Mouse (Mus musculus) embryonic facial prominence, embryonic 11.5 days (tissue): ENCODE measurements around the gene Tek. TPM values are rescaled to one million over a fixed set of nuclear protein-coding genes. Genes with fewer than 3 reads are reported as not detected.
"Not testable (repeated sequence)": the region's sequence is repeated elsewhere in the genome, so short reads cannot be mapped to it uniquely, and the experiment has no call there.

ENCODE experiments used
- ATAC-seq: fragments of 200-750 bp; cut with Nextera tagmentation; replicated peaks from 2 replicates; pipeline ENCODE4 v1.8.0; 2017; ENCODE audit warnings: low read depth; ENCODE audit not compliant: insufficient number of reproducible peaks, low FRiP score, low TSS enrichment
- DNase-seq: peaks from one replicate; pipeline ENCODE4 v3.0.0-alpha.2; 2015; ENCODE audit warnings: low spot score
- H3K27ac ChIP-seq: fragments of 300-500 bp; sonication (generic); replicated peaks from 2 replicates; pipeline ENCODE4 v1.5.1; 2014; ENCODE audit warnings: mild to moderate bottlenecking, low read depth, low read length, control low read depth
- H3K27me3 ChIP-seq: fragments of 300-500 bp; sonication (generic); 2 replicates; pipeline ENCODE4 v1.6.1; 2014; ENCODE audit warnings: mild to moderate bottlenecking, low read length, moderate library complexity, mixed read lengths; ENCODE audit not compliant: control insufficient read depth, insufficient read depth
- H3K36me3 ChIP-seq: fragments of 300-500 bp; sonication (generic); replicated peaks from 2 replicates; pipeline ENCODE4 v1.6.1; 2014; ENCODE audit warnings: low read depth, mild to moderate bottlenecking, low read length, moderate library complexity, mixed read lengths; ENCODE audit not compliant: control insufficient read depth, insufficient read depth
- H3K4me1 ChIP-seq: fragments of 300-500 bp; sonication (generic); 2 replicates; pipeline ENCODE4 v1.6.1; 2014; ENCODE audit warnings: low read length, mixed read lengths; ENCODE audit not compliant: control insufficient read depth, insufficient read depth
- H3K4me2 ChIP-seq: fragments of 300-500 bp; sonication (generic); 2 replicates; pipeline ENCODE4 v1.6.1; 2014; ENCODE audit warnings: low read depth, mild to moderate bottlenecking, control low read depth, low read length, moderate library complexity
- H3K4me3 ChIP-seq: fragments of 300-500 bp; sonication (generic); 2 replicates; pipeline ENCODE4 v1.5.1; 2014; ENCODE audit warnings: low read depth, low read length, control low read depth
- H3K9ac ChIP-seq: fragments of 300-500 bp; sonication (generic); replicated peaks from 2 replicates; pipeline ENCODE4 v1.6.1; 2014; ENCODE audit warnings: mild to moderate bottlenecking, control low read depth, low read length
- H3K9me3 ChIP-seq: fragments of 300-500 bp; sonication (generic); replicated peaks from 2 replicates; pipeline ENCODE4 v1.6.1; 2016; ENCODE audit warnings: mild to moderate bottlenecking, low read length, inconsistent platforms, mixed read lengths; ENCODE audit not compliant: control insufficient read depth
- WGBS: fragments of 180-500 bp; shearing (Covaris S2); extraction: QIAGEN DNeasy Blood & Tissue Kit; methylation state at CpG from one replicate; pipeline ENCODE4 v1.1.7; 2014; 5-methylcytosine and 5-hydroxymethylcytosine counted together
- polyA plus RNA-seq: library from polyadenylated mRNA; unstranded; fragments of >200 nt; fragmentation: Nextera tagmentation; extraction: Ambion mirVana; gene quantifications from 2 replicates; pipeline ENCODE4 v1.2.1, GENCODE M21; 2014

The Tek gene
- 9.8 and 10.1 TPM in 2 replicates for polyA plus RNA-seq

- no peak within 1 kb of the TSS for H3K4me2 ChIP-seq
- ATAC-seq (no peak), DNase-seq (no peak)
- WGBS: 66% methylated on average over 16 of the region's 16 CpGs
- no peak within 1 kb of the TSS for H3K27ac ChIP-seq
- no peak within 1 kb of the TSS for H3K4me3 ChIP-seq
- H3K4me1 ChIP-seq: no peaks in the 10 kb centered on the region
- H3K36me3 ChIP-seq: no peaks in the 10 kb centered on the region
- H3K9me3 ChIP-seq: no peaks in the 10 kb centered on the region
- no peaks in the 10 kb centered on the region for H3K27me3 ChIP-seq
- no peak within 1 kb of the TSS for H3K9ac ChIP-seq
These were observed at the start of gene Tek for GRCm38 (mm10) chr4:94738838-94739731. TSS of gene Tek (plus strand) at chr4:94739289.

- WGBS: 100% methylated on average over 2 of the region's 2 CpGs
- not testable (repeated sequence) for H3K27ac ChIP-seq, H3K4me3 ChIP-seq, H3K4me2 ChIP-seq, H3K27me3 ChIP-seq, H3K9ac ChIP-seq, H3K4me1 ChIP-seq, DNase-seq, H3K9me3 ChIP-seq, H3K36me3 ChIP-seq, ATAC-seq
These were observed 49.3 kb upstream of the Tek start for GRCm38 (mm10) chr4:94689804-94690203.

GRCm38 (mm10) chr4:94691078-94691477 lies 48.0 kb upstream of the Tek start:
- Histone ChIP-seq H3K27me3 (no peaks in the 10 kb centered on the region), H3K4me1 (no peaks in the 10 kb centered on the region), H3K27ac (no peak overlapping the region), H3K4me2 (no peak overlapping the region), H3K9ac (no peak overlapping the region), H3K9me3 (no peaks in the 10 kb centered on the region), H3K4me3 (no peak overlapping the region), H3K36me3 (no peaks in the 10 kb centered on the region)
- 89% methylated on average over 4 of the region's 4 CpGs for WGBS
- DNase-seq (no peak), ATAC-seq (no peak)

GRCm38 (mm10) chr4:94692175-94692574 lies 46.9 kb upstream of the Tek start:
- H3K9ac ChIP-seq: no peak overlapping the region
- no peak overlapping the region for H3K4me3 ChIP-seq
- no peaks in the 10 kb centered on the region for H3K36me3 ChIP-seq
- no peaks in the 10 kb centered on the region for H3K4me1 ChIP-seq
- DNase-seq: no peak
- no peaks in the 10 kb centered on the region for H3K27me3 ChIP-seq
- H3K27ac ChIP-seq: no peak overlapping the region
- 87% methylated on average over 2 of the region's 2 CpGs for WGBS
- no peak overlapping the region for H3K4me2 ChIP-seq
- ATAC-seq: no peak
- no peaks in the 10 kb centered on the region for H3K9me3 ChIP-seq

GRCm38 (mm10) chr4:94696368-94696767 lies 42.7 kb upstream of the Tek start:
- DNase-seq: no peak
- 82% methylated on average over 3 of the region's 3 CpGs for WGBS
- H3K4me1 ChIP-seq: no peaks in the 10 kb centered on the region
- ATAC-seq: no peak
- no peaks in the 10 kb centered on the region for H3K9me3 ChIP-seq
- H3K4me3 ChIP-seq: no peak overlapping the region
- no peaks in the 10 kb centered on the region for H3K36me3 ChIP-seq
- no peak overlapping the region for H3K27ac ChIP-seq
- no peak overlapping the region for H3K9ac ChIP-seq
- no peaks in the 10 kb centered on the region for H3K27me3 ChIP-seq
- no peak overlapping the region for H3K4me2 ChIP-seq

GRCm38 (mm10) chr4:94711002-94711401 lies 28.1 kb upstream of the Tek start:
- H3K4me1 ChIP-seq: no peaks in the 10 kb centered on the region
- DNase-seq (no peak), ATAC-seq (no peak)
- H3K4me2 ChIP-seq: no peak overlapping the region
- H3K36me3 ChIP-seq: no peaks in the 10 kb centered on the region
- H3K9me3 ChIP-seq: no peaks in the 10 kb centered on the region
- H3K27me3 ChIP-seq: no peaks in the 10 kb centered on the region
- no peak overlapping the region for H3K4me3 ChIP-seq
- 88% methylated on average over 2 of the region's 2 CpGs for WGBS
- no peak overlapping the region for H3K9ac ChIP-seq
- no peak overlapping the region for H3K27ac ChIP-seq

- Histone ChIP-seq H3K27ac (no peak overlapping the region), H3K4me3 (no peak overlapping the region), H3K4me1 (no peaks in the 10 kb centered on the region), H3K4me2 (no peak overlapping the region), H3K9ac (no peak overlapping the region), H3K27me3 (no peaks in the 10 kb centered on the region), H3K36me3 (no peaks in the 10 kb centered on the region), H3K9me3 (no peaks in the 10 kb centered on the region)
- DNase-seq (no peak), ATAC-seq (no peak)
- 63% methylated on average over 4 of the region's 4 CpGs for WGBS
These were observed 27.7 kb upstream of the Tek start for GRCm38 (mm10) chr4:94711426-94711825.

- H3K36me3 ChIP-seq: no peaks in the 10 kb centered on the region
- H3K4me2 ChIP-seq: no peak overlapping the region
- H3K27ac ChIP-seq: no peak overlapping the region
- H3K4me3 ChIP-seq: no peak overlapping the region
- no peak overlapping the region for H3K9ac ChIP-seq
- H3K9me3 ChIP-seq: no peaks in the 10 kb centered on the region
- DNase-seq (no peak), ATAC-seq (no peak)
- H3K27me3 ChIP-seq: no peaks in the 10 kb centered on the region
- H3K4me1 ChIP-seq: no peaks in the 10 kb centered on the region
These were observed 25.3 kb upstream of the Tek start for GRCm38 (mm10) chr4:94713741-94714140.
